Mouse (Mus musculus): Measurements from ENCODE around the gene Vmn2r-ps159. TPM values are rescaled to one million over a fixed set of nuclear protein-coding genes. Genes with fewer than 3 reads are reported as not detected.
"Not testable (repeated sequence)": the region's sequence is repeated elsewhere in the genome, so short reads cannot be mapped to it uniquely, and the experiment has no call there.

Vmn2r-ps159 gene
- polyA plus RNA-seq (2015; fragmentation: Nextera tagmentation; extraction: Ambion mirVana): not detected in 2 replicates

DNA sequence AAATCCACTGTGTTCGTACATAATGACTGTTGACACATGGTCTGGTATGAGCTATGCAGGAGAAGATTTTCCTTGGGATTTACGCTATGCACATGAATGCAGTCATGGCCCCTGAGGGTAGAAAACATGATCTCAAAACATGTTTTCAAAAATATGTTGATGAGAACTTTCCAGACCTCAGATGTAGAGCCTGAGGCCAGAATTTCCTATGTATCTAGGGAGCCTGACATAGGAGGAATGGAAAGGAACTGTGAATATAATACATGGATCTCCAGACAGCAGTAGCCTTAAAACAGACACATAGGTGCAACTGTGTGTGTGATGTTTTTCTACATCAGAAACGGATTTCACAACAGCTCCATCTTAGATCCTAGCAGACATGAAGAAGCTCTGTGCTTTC lies at the start of gene Vmn2r-ps159:
Gene Vmn2r-ps159, plus strand, starts transcription at position 301 of the 400 bp plus-strand sequence.
- 72% methylated on average over 3 of the region's 3 CpGs for WGBS
- ATAC-seq (ENCODE audit: insufficient number of reproducible peaks, insufficient read depth, low FRiP score, low TSS enrichment, low read depth); H3K9ac ChIP-seq; H3K4me2 ChIP-seq; H3K4me1 ChIP-seq; H3K4me3 ChIP-seq; H3K9me3 ChIP-seq; H3K36me3 ChIP-seq; H3K27ac ChIP-seq; H3K27me3 ChIP-seq: not testable (repeated sequence)

DNA sequence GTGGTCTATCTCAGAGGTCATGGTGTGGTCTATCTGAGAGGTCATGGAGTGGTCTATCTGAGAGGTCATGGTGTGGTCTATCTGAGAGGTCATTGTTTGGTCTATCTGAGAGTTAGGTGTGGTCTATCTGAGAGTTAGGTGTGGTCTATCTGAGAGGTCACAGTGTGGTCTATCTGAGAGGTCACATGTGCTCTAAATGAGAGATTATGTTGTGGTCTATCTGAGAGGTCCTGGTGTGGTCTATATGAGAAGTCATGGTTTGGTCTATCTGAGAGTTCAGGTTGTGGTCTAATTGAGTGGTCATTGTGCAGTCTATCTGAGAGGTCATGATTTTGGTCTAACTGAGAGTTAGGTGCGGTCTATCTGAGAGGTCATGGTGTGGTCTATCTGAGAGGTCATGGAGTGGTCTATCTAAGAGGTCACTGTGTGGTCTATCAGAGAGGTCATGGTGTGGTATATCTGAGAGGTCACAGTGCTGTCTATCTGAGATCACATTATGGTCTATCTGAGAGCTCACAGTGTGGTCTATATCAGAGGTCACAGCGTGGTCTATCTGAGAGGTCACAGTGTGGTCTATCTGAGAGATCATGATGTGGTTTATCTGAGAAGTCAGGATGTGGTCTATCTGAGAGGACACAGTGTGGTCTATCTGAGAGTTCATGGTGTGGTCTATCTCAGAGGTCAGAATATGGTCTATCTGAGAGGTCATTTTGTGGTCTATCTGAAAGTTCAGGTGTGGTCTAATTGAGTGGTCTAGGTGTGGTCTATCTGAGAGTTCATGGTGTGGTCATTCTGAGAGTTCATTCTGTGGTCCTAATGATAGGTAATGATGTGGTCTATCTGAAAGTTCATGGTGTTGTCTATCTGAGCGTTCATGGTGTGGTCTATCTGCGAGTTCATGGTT lies 10.9 kb downstream of the Vmn2r-ps159 start:
- H3K36me3 ChIP-seq, H3K27ac ChIP-seq, H3K27me3 ChIP-seq, H3K4me1 ChIP-seq, H3K4me2 ChIP-seq, H3K4me3 ChIP-seq, H3K9ac ChIP-seq: not testable (repeated sequence)
- WGBS: 77% methylated on average over 4 of the region's 4 CpGs
- H3K9me3 ChIP-seq: peaks cover 28% of the 10 kb centered on the region; the same call in 1 of the 2 replicates
- peak; percentile 53 for ATAC-seq (ENCODE audit: insufficient number of reproducible peaks, insufficient read depth, low FRiP score, low TSS enrichment, low read depth)

- Histone ChIP-seq H3K9ac (no peak overlapping the region), H3K4me1 (no peaks in the 10 kb centered on the region), H3K36me3 (no peaks in the 10 kb centered on the region), H3K4me3 (no peak overlapping the region), H3K9me3 (peaks cover 28% of the 10 kb centered on the region; the same call in 1 of the 2 replicates), H3K27me3 (no peaks in the 10 kb centered on the region), H3K27ac (no peak overlapping the region), H3K4me2 (no peak overlapping the region)
- WGBS: 83% methylated on average over 2 of the region's 2 CpGs
- peak; percentile 91 for ATAC-seq (ENCODE audit: insufficient number of reproducible peaks, insufficient read depth, low FRiP score, low TSS enrichment, low read depth)
Measured at GRCm38 (mm10) chr4:156342569-156343325, 11.8 kb downstream of the Vmn2r-ps159 start.

- Histone ChIP-seq H3K27me3 (no peaks in the 10 kb centered on the region), H3K36me3 (no peaks in the 10 kb centered on the region), H3K9me3 (peaks cover 28% of the 10 kb centered on the region; the same call in 1 of the 2 replicates), H3K27ac (no peak overlapping the region), H3K4me3 (no peak overlapping the region), H3K9ac (no peak overlapping the region), H3K4me1 (no peaks in the 10 kb centered on the region), H3K4me2 (no peak overlapping the region)
- 86% methylated on average over 1 of the region's 1 CpGs for WGBS
- peak; percentile 34; the same call in 1 of the 2 replicates for ATAC-seq (ENCODE audit: insufficient number of reproducible peaks, insufficient read depth, low FRiP score, low TSS enrichment, low read depth)
Measured at GRCm38 (mm10) chr4:156343332-156343731, 12.4 kb downstream of the Vmn2r-ps159 start.

- not testable (repeated sequence) for H3K27ac ChIP-seq, H3K4me1 ChIP-seq, H3K9me3 ChIP-seq, H3K36me3 ChIP-seq, H3K4me2 ChIP-seq, H3K9ac ChIP-seq, H3K4me3 ChIP-seq, H3K27me3 ChIP-seq
- 63% methylated on average over 3 of the region's 3 CpGs for WGBS
- ATAC-seq (ENCODE audit: insufficient number of reproducible peaks, insufficient read depth, low FRiP score, low TSS enrichment, low read depth): peak; percentile 89
Measured at GRCm38 (mm10) chr4:156356756-156357437, 26.0 kb downstream of the Vmn2r-ps159 start.

Other genes with a start within 250 kb of the Vmn2r-ps159 start
- 40.3 and 43.8 TPM in 2 replicates for gene 9430015G10Rik, start 221.1 kb upstream of the Vmn2r-ps159 start, polyA plus RNA-seq (2015; fragmentation: Nextera tagmentation; extraction: Ambion mirVana)
- 0.30 and 0.40 TPM in 2 replicates for gene Rnf223, start 200.6 kb upstream of the Vmn2r-ps159 start, polyA plus RNA-seq (2015; fragmentation: Nextera tagmentation; extraction: Ambion mirVana)
- 83.7 and 92.1 TPM in 2 replicates for gene Agrn, start 133.6 kb upstream of the Vmn2r-ps159 start, polyA plus RNA-seq (2015; fragmentation: Nextera tagmentation; extraction: Ambion mirVana)
- gene Isg15, start 130.3 kb upstream of the Vmn2r-ps159 start, polyA plus RNA-seq (2015; fragmentation: Nextera tagmentation; extraction: Ambion mirVana): 1.6 and 2.1 TPM in 2 replicates
- 2.3 and 2.9 TPM in 2 replicates for gene AW011738, start 127.8 kb upstream of the Vmn2r-ps159 start, polyA plus RNA-seq (2015; fragmentation: Nextera tagmentation; extraction: Ambion mirVana)
- gene Perm1, start 115.2 kb upstream of the Vmn2r-ps159 start, polyA plus RNA-seq (2015; fragmentation: Nextera tagmentation; extraction: Ambion mirVana): 0.62 and 1.1 TPM in 2 replicates
- 29.9 and 30.7 TPM in 2 replicates for gene Plekhn1, start 96.2 kb upstream of the Vmn2r-ps159 start, polyA plus RNA-seq (2015; fragmentation: Nextera tagmentation; extraction: Ambion mirVana)
- 77.8 and 86.3 TPM in 2 replicates for gene Noc2l, start 95.1 kb upstream of the Vmn2r-ps159 start, polyA plus RNA-seq (2015; fragmentation: Nextera tagmentation; extraction: Ambion mirVana)
- gene Samd11, start 75.4 kb upstream of the Vmn2r-ps159 start, polyA plus RNA-seq (2015; fragmentation: Nextera tagmentation; extraction: Ambion mirVana): 0.62 and 0.66 TPM in 2 replicates

All from embryonic facial prominence, embryonic 13.5 days (tissue).